Mouse (Mus musculus): ENCODE measurements at regions not wholly inside any gene's neighbourhood (a gene's known extent, or its start where the extent isn't known, plus 50 kb on each side); places are given as distances from the start of the nearest gene placed in this dataset.

DNA sequence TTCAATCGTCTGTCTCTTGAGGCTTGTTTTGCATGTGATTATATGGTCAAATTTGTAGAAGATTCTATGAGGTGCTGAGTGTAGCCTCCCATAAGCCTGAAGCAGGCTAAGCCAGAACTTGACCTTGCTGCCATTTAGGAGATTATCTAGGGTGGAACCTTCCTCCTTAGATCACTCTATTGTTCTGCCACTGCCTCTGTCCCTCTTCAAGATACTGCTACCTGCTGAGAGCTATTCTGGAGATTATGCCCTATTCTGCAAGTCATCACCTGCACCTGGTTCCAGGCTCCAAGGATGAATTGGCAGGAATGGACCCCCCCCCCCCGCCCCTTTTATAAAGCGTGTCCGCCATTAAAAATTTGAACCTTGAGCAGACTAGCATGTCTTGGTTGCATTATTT, 790.5 kb upstream of the Rag2 start:
- no peak for TF ChIP-seq CTCF (IDR thresholded peaks at IDR 0.05; ENCODE audit: borderline replicate concordance, extremely low read depth, insufficient read depth, insufficient read length)

DNA sequence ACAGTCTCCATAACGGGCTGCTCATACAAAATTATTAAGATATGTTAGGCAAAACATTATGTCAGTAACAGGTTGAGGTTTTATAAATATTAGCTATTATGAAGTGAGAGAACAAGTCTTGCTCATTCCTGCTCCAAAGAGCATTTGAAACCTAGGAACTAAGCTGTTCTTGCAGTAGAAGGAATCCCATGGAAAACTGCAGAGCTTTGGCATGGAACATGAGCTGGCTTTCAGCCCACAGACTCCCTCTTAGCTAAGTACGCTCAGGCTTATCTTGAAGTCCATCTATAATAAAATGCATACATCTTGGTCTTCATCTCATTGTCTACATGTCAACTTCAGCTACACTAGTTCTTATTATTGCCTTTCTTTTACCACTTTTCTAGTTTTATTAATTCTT, 766.7 kb upstream of the Rag2 start:
- TF ChIP-seq CTCF (IDR thresholded peaks at IDR 0.05; ENCODE audit: borderline replicate concordance, extremely low read depth, insufficient read depth, insufficient read length) (no peak), POLR2A (IDR thresholded peaks at IDR 0.05; ENCODE audit: borderline replicate concordance, extremely low read depth, insufficient read depth, insufficient read length, poor library complexity, severe bottlenecking) (no peak)
- DNase-seq (ENCODE audit: low read depth): peak; percentile 9

More for the DNA sequence above, 790.5 kb upstream of the Rag2 start:
- DNase-seq (ENCODE audit: low read depth): no peak

GRCm38 (mm10) chr2:100865495-100865894, 759.0 kb upstream of the Rag2 start:
- TF ChIP-seq POLR2A (IDR thresholded peaks at IDR 0.05; ENCODE audit: borderline replicate concordance, extremely low read depth, insufficient read depth, insufficient read length, poor library complexity, severe bottlenecking) (no peak), CTCF (IDR thresholded peaks at IDR 0.05; ENCODE audit: borderline replicate concordance, extremely low read depth, insufficient read depth, insufficient read length) (no peak)
- DNase-seq (ENCODE audit: low read depth): no peak
